Mouse (Mus musculus) ES-E14 (cell line): ENCODE results near the gene Polr1c. TPM values are rescaled to one million over a fixed set of nuclear protein-coding genes. Genes with fewer than 3 reads are reported as not detected.

ENCODE experiments used
- DNase-seq: peaks from one replicate; pipeline ENCODE4 v3.0.0-alpha.2; 2013; ENCODE audit warnings: low read depth, low spot score
- H3K27ac ChIP-seq: 2 replicates; pipeline ENCODE4 v1.5.1; 2012; ENCODE audit warnings: low read depth, mild to moderate bottlenecking, low read length, moderate library complexity, mixed read lengths; ENCODE audit not compliant: poor library complexity, insufficient read depth, severe bottlenecking
- H3K36me3 ChIP-seq: 2 replicates; pipeline ENCODE4 v1.6.1; 2012; ENCODE audit warnings: mild to moderate bottlenecking, low read length, moderate library complexity, mixed read lengths; ENCODE audit not compliant: control insufficient read depth, poor library complexity, insufficient read depth, severe bottlenecking
- H3K4me1 ChIP-seq, 2 experiments: fragments of 150-350 bp in 1 of 2; sonication (generic) in 1 of 2; 2 replicates each; pipeline ENCODE4 v1.6.1; 2012; ENCODE audit warnings: low read length in 2 of 2, mild to moderate bottlenecking in 1 of 2, mixed read lengths in 1 of 2; ENCODE audit not compliant: control insufficient read depth in 2 of 2, insufficient read depth in 2 of 2, poor library complexity in 1 of 2
- H3K4me3 ChIP-seq, 2 experiments: fragments of 150-350 bp in 1 of 2; sonication (generic) in 1 of 2; 2 replicates each; pipeline ENCODE4 v1.5.1; 2012; ENCODE audit warnings: low read length in 2 of 2, low read depth in 1 of 2, mild to moderate bottlenecking in 1 of 2, mixed read lengths in 1 of 2; ENCODE audit not compliant: insufficient read depth in 1 of 2, poor library complexity in 1 of 2, severe bottlenecking in 1 of 2
- H3K9ac ChIP-seq: 2 replicates; pipeline ENCODE4 v1.6.1; 2012; ENCODE audit warnings: low read depth, mild to moderate bottlenecking, low read length, mixed read lengths; ENCODE audit not compliant: poor library complexity, insufficient read depth, severe bottlenecking
- H3K9me3 ChIP-seq: fragments of 150-350 bp; sonication (generic); 2 replicates; pipeline ENCODE4 v1.6.1; 2012; ENCODE audit warnings: low read depth, mild to moderate bottlenecking, low read length; ENCODE audit not compliant: control insufficient read depth, insufficient read depth
- CHD2 ChIP-seq: IDR thresholded peaks from 2 replicates; pipeline ENCODE4 v1.6.1; 2014; ENCODE audit warnings: mild to moderate bottlenecking, low read depth, low read length, inconsistent platforms
- HCFC1 ChIP-seq: IDR thresholded peaks from 2 replicates; pipeline ENCODE4 v1.6.1; 2012; ENCODE audit warnings: low read length, inconsistent platforms, borderline replicate concordance; ENCODE audit not compliant: insufficient read depth
- MAFK ChIP-seq: IDR thresholded peaks from 2 replicates; pipeline ENCODE4 v1.6.1; 2014; ENCODE audit warnings: mild to moderate bottlenecking, low read depth, low read length, inconsistent platforms; ENCODE audit not compliant: insufficient read depth
- ZC3H11A ChIP-seq: IDR thresholded peaks from 2 replicates; pipeline ENCODE4 v1.6.1; 2012; ENCODE audit warnings: low read depth, mild to moderate bottlenecking, inconsistent platforms, low read length, borderline replicate concordance
- ZNF384 ChIP-seq: IDR thresholded peaks from 2 replicates; pipeline ENCODE4 v1.6.1; 2012; ENCODE audit warnings: low read depth, low read length, inconsistent platforms
- in situ Hi-C, 2 experiments: fragments of 600-800 bp; cut with MboI; formaldehyde crosslinking; loops; one replicate each; pipeline ENCODE4 v1.15.1; 2025; ENCODE audit warnings: low sequenced_read_pairs in 2 of 2, inconsistent platforms in 1 of 2; ENCODE audit not compliant: unreplicated experiment in 2 of 2
- total RNA-seq: library from RNA; depleted of rRNA; stranded (reverse); fragments of 300-350 nt; gene quantifications from 2 replicates; pipeline ENCODE4 v1.2.3, GENCODE M21; 2012

The Polr1c gene
- total RNA-seq, 1 experiment: 177 TPM

- peaks cover 68% of the 10 kb centered on the region for H3K36me3 ChIP-seq
- in situ Hi-C loops: no loop called here
- TF ChIP-seq CHD2 (no peak), HCFC1 (no peak), ZC3H11A (no peak), MAFK (no peak), ZNF384 (no peak)
- H3K27ac ChIP-seq: no peak overlapping the region
- H3K4me1 ChIP-seq: no peaks in the 10 kb centered on the region
- H3K4me3 ChIP-seq: no peak overlapping the region
- no peaks in the 10 kb centered on the region for H3K9me3 ChIP-seq
- no peak overlapping the region for H3K9ac ChIP-seq
- DNase-seq: no peak
Observed at GRCm38 (mm10) chr17:46236067-46236466, 11.8 kb downstream of the Polr1c start.

GRCm38 (mm10) chr17:46227576-46227975 is 20.3 kb downstream of the Polr1c start:
- no peak for TF ChIP-seq MAFK
- no peak for TF ChIP-seq ZNF384
- no peak for TF ChIP-seq CHD2
- in situ Hi-C loops: no loop called here
- no peak overlapping the region for H3K27ac ChIP-seq
- no peaks in the 10 kb centered on the region for H3K4me1 ChIP-seq
- H3K9me3 ChIP-seq: no peaks in the 10 kb centered on the region
- DNase-seq: no peak
- H3K36me3 ChIP-seq: peaks cover 69% of the 10 kb centered on the region
- H3K4me3 ChIP-seq: no peak overlapping the region
- H3K9ac ChIP-seq: no peak overlapping the region

GRCm38 (mm10) chr17:46221601-46222000 is 26.3 kb downstream of the Polr1c start:
- Histone ChIP-seq H3K36me3 (peaks cover 68% of the 10 kb centered on the region), H3K9me3 (no peaks in the 10 kb centered on the region), H3K4me1 (no peaks in the 10 kb centered on the region), H3K4me3 (no peak overlapping the region), H3K27ac (no peak overlapping the region), H3K9ac (no peak overlapping the region)
- no peak for DNase-seq
- in situ Hi-C loops: loop anchor here in 1 of 2 experiments (25.0 kb wide), 1 partner anchor 809 kb away; no protein-coding TSS in a partner anchor
- TF ChIP-seq MAFK (no peak), ZNF384 (no peak), CHD2 (no peak), HCFC1 (no peak), ZC3H11A (no peak)

GRCm38 (mm10) chr17:46210550-46210949 is 37.3 kb downstream of the Polr1c start:
- TF ChIP-seq HCFC1 (no peak), ZNF384 (no peak), CHD2 (no peak), MAFK (no peak), ZC3H11A (no peak)
- in situ Hi-C loops: loop anchor here in 1 of 2 experiments (25.0 kb wide), 1 partner anchor 798 kb away; no protein-coding TSS in a partner anchor
- Histone ChIP-seq H3K36me3 (peaks cover 52% of the 10 kb centered on the region), H3K27ac (no peak overlapping the region), H3K9me3 (no peaks in the 10 kb centered on the region), H3K4me3 (no peak overlapping the region), H3K9ac (no peak overlapping the region), H3K4me1 (no peaks in the 10 kb centered on the region)
- DNase-seq: no peak

- Histone ChIP-seq H3K4me1 (peaks cover 0 to 2% of the 10 kb centered on the region in 2 experiments; a peak in 2 of 4 replicates), H3K4me3 (no peak overlapping the region), H3K36me3 (peaks cover 34% of the 10 kb centered on the region), H3K9ac (no peak overlapping the region), H3K9me3 (no peaks in the 10 kb centered on the region), H3K27ac (no peak overlapping the region)
- no peak for DNase-seq
- TF ChIP-seq CHD2 (no peak), ZNF384 (no peak), MAFK (no peak), ZC3H11A (no peak), HCFC1 (no peak)
- in situ Hi-C loops: loop anchor here in 1 of 2 experiments (25.0 kb wide), 1 partner anchor 794 kb away; no protein-coding TSS in a partner anchor
Observed at GRCm38 (mm10) chr17:46206676-46207075, 41.2 kb downstream of the Polr1c start.
